Mouse (Mus musculus) stomach, postnatal 0 days (tissue): ENCODE data around the gene Rasgef1c.

ENCODE experiments used
- CTCF ChIP-seq: IDR thresholded peaks from 2 replicates; pipeline ENCODE4 v1.5.1; 2016; ENCODE audit warnings: antibody characterized with exemption, low read depth, mild to moderate bottlenecking, moderate library complexity
- EP300 ChIP-seq: optimal IDR thresholded peaks from 2 replicates; pipeline ENCODE3; 2016; ENCODE audit warnings: antibody characterized with exemption

- no peak for TF ChIP-seq CTCF
- no peak for TF ChIP-seq EP300
These were observed 32.2 kb downstream of the Rasgef1c start for GRCm38 (mm10) chr11:49933811-49934210.
